Mouse (Mus musculus) layer of hippocampus, postnatal 25 days (tissue): ENCODE results near the gene Etv6. TPM values are rescaled to one million over a fixed set of nuclear protein-coding genes. Genes with fewer than 3 reads are reported as not detected.
"Not testable (repeated sequence)": the region's sequence is repeated elsewhere in the genome, so short reads cannot be mapped to it uniquely, and the experiment has no call there.

ENCODE experiments used
- DNase-seq, 2 experiments: peaks; one replicate each; pipeline ENCODE4 v3.0.0; 2022; ENCODE audit warnings: mixed read lengths in 2 of 2, low spot score in 1 of 2; ENCODE audit errors: extremely low spot score in 1 of 2
- total RNA-seq, 2 experiments: library from RNA; stranded (reverse); gene quantifications; 2 replicates each; pipeline ENCODE4 v1.2.3; 2021

Etv6 gene
- total RNA-seq = 10 to 100 TPM in 1 of 2 experiments, 1 to 10 TPM in 1; 9.2 to 10.3 TPM

GRCm38 (mm10) chr6:134035490-134036405 lies at the start of gene Etv6:
Gene Etv6 (plus strand): TSS chr6:134035700.
- DNase-seq = peak; percentile 45 to 64

GRCm38 (mm10) chr6:133986161-133986560 lies 49.3 kb upstream of the Etv6 start:
- no peak for DNase-seq

GRCm38 (mm10) chr6:133987068-133987591 lies 48.4 kb upstream of the Etv6 start:
- no peak for DNase-seq

- DNase-seq = no peak
Measured at GRCm38 (mm10) chr6:133988011-133988410, 47.5 kb upstream of the Etv6 start.

GRCm38 (mm10) chr6:133997461-133997860 lies 38.0 kb upstream of the Etv6 start:
- DNase-seq = no peak

GRCm38 (mm10) chr6:133997935-133998334 lies 37.6 kb upstream of the Etv6 start:
- DNase-seq = no peak

GRCm38 (mm10) chr6:134014488-134015110 lies 20.9 kb upstream of the Etv6 start:
- not testable (repeated sequence) for DNase-seq

GRCm38 (mm10) chr6:134018807-134019206 lies 16.7 kb upstream of the Etv6 start:
- no peak for DNase-seq

GRCm38 (mm10) chr6:134020821-134021220 lies 14.7 kb upstream of the Etv6 start:
- no peak for DNase-seq

- no peak for DNase-seq
Measured at GRCm38 (mm10) chr6:134026264-134026663, 9.2 kb upstream of the Etv6 start.

- DNase-seq = no peak
Measured at GRCm38 (mm10) chr6:134027022-134027421, 8.5 kb upstream of the Etv6 start.

GRCm38 (mm10) chr6:134032451-134032850 lies 3.0 kb upstream of the Etv6 start:
- DNase-seq = no peak

- no peak for DNase-seq
Measured at GRCm38 (mm10) chr6:134034436-134034835, 1.1 kb upstream of the Etv6 start.

- DNase-seq = peak; percentile 57 to 68
Measured at GRCm38 (mm10) chr6:134034904-134035489, 503 bp upstream of the Etv6 start.

GRCm38 (mm10) chr6:134036491-134036911 lies 1.0 kb downstream of the Etv6 start:
- no peak for DNase-seq

- no peak for DNase-seq
Measured at GRCm38 (mm10) chr6:134036951-134037431, 1.5 kb downstream of the Etv6 start.

- DNase-seq = no peak
Measured at GRCm38 (mm10) chr6:134037960-134038359, 2.5 kb downstream of the Etv6 start.

- no peak for DNase-seq
Measured at GRCm38 (mm10) chr6:134038881-134039280, 3.4 kb downstream of the Etv6 start.

GRCm38 (mm10) chr6:134039351-134039750 lies 3.9 kb downstream of the Etv6 start:
- no peak for DNase-seq

GRCm38 (mm10) chr6:134040312-134040711 lies 4.8 kb downstream of the Etv6 start:
- no peak for DNase-seq

- no peak for DNase-seq
Measured at GRCm38 (mm10) chr6:134041286-134041685, 5.8 kb downstream of the Etv6 start.
